12 mouse cellular contexts compared by ENCODE assay signal in the genomic region with DNA sequence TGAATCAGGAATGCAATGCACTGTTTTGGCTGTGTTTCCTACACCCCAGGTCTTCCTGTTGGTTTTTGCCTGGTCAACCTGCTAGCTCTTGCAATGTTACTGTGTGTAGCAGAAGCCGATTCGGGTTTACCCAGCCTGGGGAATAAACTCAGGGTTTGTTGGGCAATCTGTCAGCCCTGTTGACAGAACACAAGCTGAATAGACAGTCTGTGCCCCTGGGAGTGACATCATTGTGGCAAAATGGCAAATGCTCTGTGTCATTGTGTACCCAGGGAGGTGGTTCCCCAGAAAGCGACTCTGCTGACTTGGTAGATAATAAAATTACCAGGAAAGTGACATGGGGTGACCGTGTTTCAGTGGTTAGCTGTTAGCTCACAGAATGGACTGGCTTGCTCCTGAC. TPM values are rescaled to one million over a fixed set of nuclear protein-coding genes. Genes with fewer than 3 reads are reported as not detected.
DNase-seq lines count a peak whose midpoint lies in the region; ATAC-seq and TF ChIP-seq lines count a peak whose summit lies in the region.
"Had no signal": no experiment of that assay in that cellular context is flagged by ENCODE, and none has a peak within 500 bp of the region (broad histone marks: within the 10 kb centered on the region; RNA-seq: fewer than 3 reads in every experiment).

No protein-coding gene starts in this region.

- no peak overlapping the region for H3K4me2 ChIP-seq in liver, embryonic 14.5 days (ENCODE audit: low read depth)
- H3K4me2 ChIP-seq: lung, embryonic 15.5 days; midbrain, embryonic 15.5 days; neural tube, embryonic 13.5 days had no signal

- H3K4me3 ChIP-seq in cortical plate, adult 2 months (ENCODE audit: insufficient read depth, low read length): no peak overlapping the region
- no peak overlapping the region for H3K4me3 ChIP-seq in liver, embryonic 14.5 days (ENCODE audit: insufficient read depth in 1 of 2, low read depth in 2 of 2, low read length in 2 of 2)
- H3K4me3 ChIP-seq in heart, embryonic 10.5 days: no peak overlapping the region
- H3K4me3 ChIP-seq: lung, embryonic 15.5 days; midbrain, embryonic 15.5 days; neural tube, embryonic 13.5 days had no signal

- H3K27me3 ChIP-seq in liver, embryonic 14.5 days (ENCODE audit: control insufficient read depth, insufficient read depth, low read length): no peaks in the 10 kb centered on the region
- H3K27me3 ChIP-seq in heart, embryonic 10.5 days (ENCODE audit: insufficient read depth, poor library complexity, severe bottlenecking): no peaks in the 10 kb centered on the region
- H3K27me3 ChIP-seq: lung, embryonic 15.5 days; midbrain, embryonic 15.5 days; neural tube, embryonic 13.5 days; Patski had no signal

- peak; percentile 62 for ATAC-seq in liver, embryonic 14.5 days (ENCODE audit: insufficient read depth)
- ATAC-seq: midbrain, embryonic 15.5 days had no signal

- H3K36me3 ChIP-seq in liver, embryonic 14.5 days (replicated peaks; ENCODE audit: control insufficient read depth, insufficient read depth, low read depth): no peaks in the 10 kb centered on the region
- no peaks in the 10 kb centered on the region for H3K36me3 ChIP-seq in heart, embryonic 10.5 days
- H3K36me3 ChIP-seq: lung, embryonic 15.5 days; midbrain, embryonic 15.5 days; neural tube, embryonic 13.5 days had no signal

- no peak overlapping the region; the same call in 1 of the 2 replicates for H3K9ac ChIP-seq in liver, embryonic 14.5 days (replicated peaks)
- H3K9ac ChIP-seq: lung, embryonic 15.5 days; midbrain, embryonic 15.5 days; neural tube, embryonic 13.5 days had no signal

- no peak for TF ChIP-seq CTCF in cortical plate, adult 2 months (IDR thresholded peaks at IDR 0.05; ENCODE audit: extremely low read depth, insufficient read depth, low read length)
- no peak for TF ChIP-seq CTCF in liver, embryonic 14.5 days (IDR thresholded peaks at IDR 0.05; ENCODE audit: low read depth)

- no peak for TF ChIP-seq POLR2A in cortical plate, adult 2 months (IDR thresholded peaks at IDR 0.05; ENCODE audit: extremely low read depth, insufficient read depth, low read length)

- WGBS in liver, embryonic 14.5 days (ENCODE audit: insufficient replicate concordance): 18% methylated on average over 4 of the region's 4 CpGs
- 64% methylated on average over 4 of the region's 4 CpGs for WGBS in heart, embryonic 10.5 days

- H3K4me1 ChIP-seq in cortical plate, adult 2 months (ENCODE audit: control insufficient read depth, insufficient read depth, low read length): no peaks in the 10 kb centered on the region
- peaks cover 0 to 7% of the 10 kb centered on the region in 2 experiments; a peak in 2 of 4 replicates for H3K4me1 ChIP-seq in liver, embryonic 14.5 days (replicated peaks; ENCODE audit: control insufficient read depth in 2 of 2, insufficient read depth in 2 of 2, low read length in 1 of 2)
- H3K4me1 ChIP-seq in heart, embryonic 10.5 days: 0 out of 2 replicates have a peak, but pooled peaks cover 6% of the 10 kb centered on the region
- H3K4me1 ChIP-seq: midbrain, embryonic 15.5 days; neural tube, embryonic 13.5 days had no signal

- no peak for TF ChIP-seq EP300 in liver, embryonic 14.5 days (IDR thresholded peaks at IDR 0.05; ENCODE audit: low read depth)

- peak overlapping the region; percentile 62; the same call in 1 of the 2 replicates for H3K27ac ChIP-seq in cortical plate, adult 2 months (ENCODE audit: insufficient read depth, low read length)
- H3K27ac ChIP-seq in liver, embryonic 14.5 days: peak overlapping the region; percentile 32; the same call in 1 of the 2 replicates
- H3K27ac ChIP-seq in heart, embryonic 10.5 days: no peak overlapping the region
- H3K27ac ChIP-seq: lung, embryonic 15.5 days; midbrain, embryonic 15.5 days; neural tube, embryonic 13.5 days had no signal

- peak; percentile 74 for DNase-seq in adrenal gland, postnatal 14 days
- DNase-seq in adrenal gland, postnatal 4 days (ENCODE audit: low spot score in 2 of 2): no peak
- peak; percentile 85 for DNase-seq in 416B (ENCODE audit: low read depth)
- DNase-seq in liver, embryonic 14.5 days (ENCODE audit: low read depth in 3 of 3, low spot score in 3 of 3): peak in 2 of 3 experiments; percentile 40 to 56
- no peak for DNase-seq in kidney, postnatal 4 days
- DNase-seq in heart, embryonic 10.5 days (ENCODE audit: low spot score): no peak
- DNase-seq in lung, postnatal 14 days: no peak

- H3K9me3 ChIP-seq in liver, embryonic 14.5 days (ENCODE audit: control insufficient read depth, low read length): no peaks in the 10 kb centered on the region
- H3K9me3 ChIP-seq in heart, embryonic 10.5 days: no peaks in the 10 kb centered on the region
- H3K9me3 ChIP-seq: lung, embryonic 15.5 days; midbrain, embryonic 15.5 days; neural tube, embryonic 13.5 days had no signal

RNA-seq across cellular contexts. Expression of a gene that starts 45.1 kb away (rescaled TPM):
- 48.5 and 55.4 TPM in 2 replicates for total RNA-seq in adrenal gland, postnatal 14 days (2021)
- total RNA-seq in adrenal gland, postnatal 4 days (2021): 10 to 100 TPM; 75.6 to 77.6 TPM
- polyA plus RNA-seq in cortical plate, adult 2 months (2012; rRNA removed): 202 and 204 TPM in 2 replicates
- polyA plus RNA-seq in liver, embryonic 14.5 days (2012; rRNA removed): 15.3 and 19.4 TPM in 2 replicates
- polyA plus RNA-seq in liver, embryonic 14.5 days (2014; fragmentation: Nextera tagmentation; extraction: Ambion mirVana): 3.8 and 4.6 TPM in 2 replicates
- 6.5 and 9.2 TPM in 2 replicates for polyA plus RNA-seq in heart, embryonic 10.5 days (2016; fragmentation: Nextera tagmentation; extraction: Ambion mirVana)

RNA-seq across cellular contexts. Expression of a gene that starts 46.9 kb away (rescaled TPM):
- total RNA-seq in adrenal gland, postnatal 14 days (2021): not detected in 2 replicates
- total RNA-seq in adrenal gland, postnatal 4 days (2021): under 1 TPM; 0.34 to 0.42 TPM
- 0.02 TPM in 2 replicates for polyA plus RNA-seq in cortical plate, adult 2 months (2012; rRNA removed)
- polyA plus RNA-seq in liver, embryonic 14.5 days (2012; rRNA removed): 0.63 and 0.71 TPM in 2 replicates
- 0.76 and 0.79 TPM in 2 replicates for polyA plus RNA-seq in liver, embryonic 14.5 days (2014; fragmentation: Nextera tagmentation; extraction: Ambion mirVana)
- 0.31 and 0.79 TPM in 2 replicates for polyA plus RNA-seq in heart, embryonic 10.5 days (2016; fragmentation: Nextera tagmentation; extraction: Ambion mirVana)
- polyA plus RNA-seq: midbrain, embryonic 15.5 days; neural tube, embryonic 13.5 days; Patski had no signal

Comparison
In these comparisons a context has a peak if more than half of its experiments do, and no peak if none do; other contexts are left out.
1. DNase-seq: peak in adrenal gland, postnatal 14 days (single experiment), 416B (single experiment) and liver, embryonic 14.5 days (2 of 3); none in adrenal gland, postnatal 4 days (0 of 2), kidney, postnatal 4 days (0 of 2), heart, embryonic 10.5 days (single experiment) and lung, postnatal 14 days (single experiment).